Mouse (Mus musculus): ENCODE data around the gene Synpo2. TPM values are rescaled to one million over a fixed set of nuclear protein-coding genes. Genes with fewer than 3 reads are reported as not detected.

Synpo2 gene
- polyA plus RNA-seq, 3 experiments from 2014 or later: not detected

DNA sequence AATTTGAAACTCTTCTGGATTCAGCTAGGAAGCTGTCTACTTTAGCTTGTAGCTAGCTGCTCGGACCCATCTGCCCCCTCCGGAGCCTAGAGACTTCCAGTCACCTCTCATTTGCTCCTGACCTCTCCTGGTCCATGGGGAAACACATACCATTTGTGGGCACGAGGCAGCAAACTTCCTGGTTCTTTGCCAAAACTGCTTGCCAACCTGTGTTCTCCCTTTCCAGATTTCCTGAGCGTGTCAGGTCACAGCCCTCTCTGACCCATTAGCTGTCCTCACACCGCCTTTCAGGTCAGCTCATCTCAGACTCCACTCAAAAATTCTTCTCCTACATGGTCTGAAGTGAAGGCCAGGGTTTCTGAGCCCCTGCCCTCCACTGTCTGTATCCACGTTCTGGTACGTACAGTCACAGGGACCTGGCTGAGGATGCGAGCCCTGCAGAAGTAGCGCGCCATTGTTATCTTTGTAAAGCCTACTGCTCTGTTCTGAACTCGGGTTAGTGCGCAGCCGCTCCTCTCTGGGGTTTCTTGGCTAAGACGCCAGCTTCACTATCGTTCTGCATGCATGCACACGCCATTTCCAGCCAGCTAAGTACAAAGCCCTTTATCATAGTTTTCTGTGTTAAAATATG, 150.0 kb downstream of the Synpo2 start:
- no peak for ATAC-seq

DNA sequence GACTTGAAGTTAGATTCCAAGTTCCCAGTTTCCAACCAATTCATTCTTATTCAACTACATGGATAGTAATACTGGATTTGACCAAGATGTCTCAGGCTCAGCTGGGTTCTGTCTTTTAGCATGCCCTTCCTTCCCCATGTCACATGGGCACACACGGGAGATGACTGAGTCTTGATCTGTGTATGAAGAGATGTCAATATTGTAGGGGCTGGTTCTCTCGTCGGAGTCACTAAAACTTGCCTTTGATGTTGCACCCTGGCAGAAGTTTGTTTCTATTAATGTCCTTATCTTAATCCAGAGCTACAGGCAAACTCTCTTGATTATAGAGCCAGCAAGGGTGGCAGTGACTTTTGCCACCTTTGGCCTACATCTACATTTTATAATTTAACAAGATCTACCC, 154.3 kb downstream of the Synpo2 start:
- no peak for ATAC-seq

DNA sequence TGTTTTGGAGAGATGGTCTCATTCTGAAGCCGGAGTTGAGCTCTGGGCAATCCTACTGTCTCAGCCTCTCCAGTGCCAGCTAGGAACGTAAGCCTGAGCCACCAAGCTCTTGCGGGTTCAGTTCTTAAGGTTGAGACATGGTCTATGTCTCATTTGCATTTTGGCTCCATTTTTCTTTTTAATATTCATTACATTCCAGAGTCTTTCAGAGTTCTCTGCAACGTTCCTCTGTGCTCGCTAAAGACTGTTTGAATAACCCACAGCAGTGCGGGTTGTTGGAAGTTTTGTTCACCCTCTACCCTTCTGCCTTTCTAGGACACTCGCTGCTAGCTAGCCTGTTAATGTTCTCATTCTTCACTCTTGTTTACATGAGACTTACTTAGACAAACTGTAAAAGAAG, 155.0 kb downstream of the Synpo2 start:
- no peak for ATAC-seq

DNA sequence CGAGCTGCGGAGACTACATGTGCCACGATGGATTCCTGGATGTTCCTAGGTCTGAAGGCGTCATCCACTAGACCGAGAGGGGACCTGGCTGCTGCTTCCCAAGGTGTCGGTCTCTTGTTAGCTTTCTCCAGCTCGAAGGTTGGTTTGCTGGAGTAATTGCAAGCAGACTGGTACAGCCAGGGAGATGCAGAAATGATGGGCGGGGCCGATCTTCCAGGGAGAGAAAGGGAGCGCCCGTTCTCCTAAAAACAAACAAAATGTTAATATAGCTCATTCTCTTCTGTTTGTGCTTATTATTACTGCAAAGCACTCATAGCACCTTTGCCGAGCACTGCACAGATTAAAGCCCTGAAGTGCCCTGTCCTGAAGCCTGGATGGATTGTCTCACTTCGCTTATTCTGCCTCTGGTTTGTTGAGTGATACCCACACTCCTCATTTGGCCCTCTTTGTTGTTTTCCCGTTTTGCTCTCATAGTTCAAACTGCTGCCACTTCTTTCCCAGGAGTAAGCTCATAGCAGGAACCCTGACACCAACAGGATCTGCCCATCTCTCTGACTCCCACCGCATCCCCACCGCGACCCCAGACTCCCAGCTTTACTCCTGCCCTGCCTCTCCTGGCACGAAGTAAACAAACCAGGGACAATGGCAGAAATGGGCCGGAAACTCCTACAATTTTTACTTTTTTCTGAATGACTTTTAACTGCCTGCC, 155.8 kb downstream of the Synpo2 start:
- no peak for ATAC-seq

DNA sequence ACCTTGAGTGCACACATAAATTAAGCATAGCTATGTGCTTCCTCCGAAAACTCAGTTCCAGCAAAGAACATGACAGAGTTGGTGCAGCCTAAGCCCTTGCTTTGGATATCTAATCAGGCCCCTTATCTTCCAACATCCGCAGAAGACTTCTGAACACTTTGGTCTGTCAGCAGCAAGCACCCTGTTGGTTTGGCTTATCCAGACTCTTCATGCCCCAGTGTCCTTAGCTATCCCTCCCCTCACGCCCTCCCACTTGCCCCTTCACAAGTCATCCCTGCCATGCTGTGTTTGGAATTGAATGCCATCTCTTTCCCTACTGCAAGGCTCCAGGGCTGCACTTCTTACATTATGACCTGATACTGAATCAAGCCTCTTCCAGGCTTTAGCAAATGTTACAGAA, 160.2 kb downstream of the Synpo2 start:
- no peak for ATAC-seq

DNA sequence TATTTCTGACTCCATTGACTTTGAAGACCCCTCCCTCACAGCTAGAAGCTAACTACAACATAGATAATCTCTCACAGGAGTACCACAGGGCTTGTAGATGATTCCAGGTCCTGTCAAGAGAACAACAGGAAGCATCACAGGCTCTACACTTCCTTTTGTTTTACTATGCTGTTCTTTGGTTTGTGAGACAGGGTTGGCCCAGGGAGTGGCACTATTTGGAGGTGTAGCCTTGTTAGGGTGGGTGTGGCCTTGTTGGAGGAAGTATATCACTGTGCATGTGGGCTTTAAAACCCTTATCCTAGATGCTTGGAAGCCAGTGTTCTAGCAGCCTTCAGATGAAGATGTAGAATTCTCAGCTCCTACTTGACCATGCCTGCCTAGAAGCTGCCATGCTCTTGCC, 160.9 kb downstream of the Synpo2 start:
- ATAC-seq: no peak

DNA sequence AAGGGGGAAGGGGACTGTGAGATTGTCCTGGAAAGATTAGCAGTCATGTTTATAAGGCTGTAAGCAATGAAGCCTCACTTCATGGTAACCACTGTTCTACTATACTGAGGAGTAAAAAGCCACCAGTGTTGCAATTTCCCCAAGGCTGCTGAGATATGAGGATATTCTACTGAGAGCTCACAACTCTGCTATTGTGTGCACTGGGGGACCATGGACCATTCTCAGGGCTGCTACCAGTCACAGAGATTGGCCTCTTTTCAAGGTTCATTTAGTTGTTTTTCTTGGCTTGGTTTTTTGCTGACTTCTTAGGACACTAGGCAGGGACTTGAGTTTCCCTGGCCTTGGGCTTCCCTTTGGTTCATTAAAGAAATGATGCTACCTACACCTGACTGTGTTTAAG, 162.6 kb downstream of the Synpo2 start:
- ATAC-seq: no peak

DNA sequence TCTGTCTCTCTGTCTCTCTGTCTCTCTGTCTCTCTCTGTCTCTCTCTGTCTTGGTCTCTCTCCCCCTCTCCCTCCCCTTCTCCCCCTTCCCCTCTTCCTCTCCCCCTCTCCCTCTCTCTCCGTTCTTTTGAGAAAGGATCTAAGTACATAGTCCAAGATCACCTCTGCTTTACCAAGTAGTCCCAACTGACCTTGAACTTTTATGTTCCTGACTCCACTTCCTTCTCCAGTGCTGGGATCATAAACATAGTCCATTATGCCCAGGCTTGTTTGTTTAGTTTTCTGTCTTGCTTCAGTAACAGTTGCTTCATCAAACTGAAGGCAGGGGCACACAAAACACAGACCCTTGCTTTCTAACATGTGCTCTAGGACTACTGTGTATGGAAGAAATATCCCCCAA, 163.5 kb downstream of the Synpo2 start:
- ATAC-seq: no peak

DNA sequence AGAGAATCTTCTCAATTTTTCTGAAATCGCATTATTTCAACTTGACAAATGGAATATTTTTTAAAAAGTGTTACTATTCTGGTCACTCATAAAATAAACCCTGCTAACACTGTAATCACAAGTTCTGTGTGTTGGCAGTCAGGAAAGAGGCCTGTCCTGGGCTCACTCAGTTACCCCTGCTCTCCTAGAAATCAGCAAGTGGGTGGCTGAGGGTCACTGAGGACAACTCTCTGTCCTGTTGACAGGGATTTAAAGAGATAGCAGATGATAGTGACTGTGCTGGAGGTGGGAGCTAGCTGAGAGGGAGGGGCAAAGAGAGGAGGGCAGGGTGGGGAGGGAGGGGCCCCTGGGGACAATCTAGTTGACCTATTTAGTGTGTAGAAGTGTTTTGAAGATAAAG, 165.0 kb downstream of the Synpo2 start:
- no peak for ATAC-seq

DNA sequence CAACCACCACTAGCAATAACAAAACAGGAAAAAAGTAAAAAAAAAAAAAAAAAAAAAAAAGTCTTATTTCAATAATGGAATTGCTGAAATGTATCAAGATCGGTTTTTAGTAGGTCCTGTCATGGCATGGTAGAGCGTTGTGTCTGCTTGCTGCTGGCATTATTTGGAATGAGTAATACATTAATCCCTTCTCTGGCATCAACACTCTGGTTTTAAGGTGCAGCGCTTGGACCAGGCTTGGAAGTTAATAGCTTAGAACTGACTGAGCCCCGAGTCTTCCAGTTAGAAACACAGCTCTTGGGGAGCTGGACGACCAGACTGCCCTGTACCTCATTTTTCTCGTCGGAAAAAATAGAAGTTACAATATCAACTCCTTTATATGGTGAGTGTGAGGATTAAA, 169.1 kb downstream of the Synpo2 start:
- ATAC-seq: no peak

DNA sequence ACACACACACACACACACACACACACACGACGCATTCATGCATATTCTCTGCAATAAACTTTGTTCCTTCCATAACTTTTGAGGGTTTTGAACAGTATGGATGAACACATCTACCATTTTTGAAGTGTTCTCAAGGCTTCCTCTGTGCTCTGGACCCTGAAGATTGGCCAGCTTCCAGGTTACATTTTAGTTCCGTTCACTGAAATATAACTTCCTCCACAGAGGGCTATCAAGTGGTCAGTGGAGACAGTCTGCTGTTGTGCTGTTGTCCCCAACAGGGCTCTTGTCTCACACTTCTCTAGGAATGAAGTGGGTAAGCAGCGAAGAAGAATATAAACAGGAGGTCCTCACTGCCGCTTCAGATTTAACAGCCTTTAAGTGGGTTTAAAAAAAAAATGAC, 170.5 kb downstream of the Synpo2 start:
- no peak for ATAC-seq

DNA sequence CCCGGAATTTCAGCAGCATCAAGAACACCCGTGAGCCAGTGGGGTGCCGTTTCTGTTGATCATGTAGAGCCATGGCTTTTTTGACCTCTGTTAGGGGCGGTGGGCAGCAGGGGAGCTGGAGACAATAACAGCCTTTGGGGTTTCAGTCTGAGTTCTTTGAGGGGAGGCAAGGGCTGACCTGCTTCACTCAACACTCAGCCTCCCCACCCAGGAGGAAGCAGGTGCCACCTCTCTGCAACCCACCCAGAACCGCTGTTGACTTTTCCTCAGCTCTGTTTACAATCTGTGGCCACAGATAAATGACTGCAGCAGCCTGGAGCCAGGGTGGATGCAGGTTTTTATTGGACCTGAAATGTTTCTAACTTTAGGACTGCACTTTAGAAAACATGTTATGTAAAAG, 171.8 kb downstream of the Synpo2 start:
- ATAC-seq: no peak

DNA sequence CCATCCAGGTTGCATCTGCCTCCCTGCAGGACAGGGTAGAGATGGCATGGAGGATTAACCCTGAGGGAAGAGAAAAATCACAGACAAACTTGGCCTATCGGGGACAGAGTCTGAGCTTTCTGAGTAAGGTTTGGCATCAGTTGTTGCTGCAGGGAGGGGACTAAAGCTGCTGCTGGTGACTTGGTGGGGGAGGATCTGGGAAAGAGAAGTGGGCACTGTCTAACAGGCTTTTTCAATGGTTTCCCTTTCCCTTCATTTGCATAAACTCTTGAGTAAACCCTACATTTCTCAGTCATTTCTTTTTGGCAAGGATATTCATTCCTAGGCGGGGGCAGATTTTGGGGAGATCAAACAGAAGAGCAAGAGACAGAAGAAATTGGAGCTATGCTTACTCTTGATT, 174.0 kb downstream of the Synpo2 start:
- no peak for ATAC-seq

DNA sequence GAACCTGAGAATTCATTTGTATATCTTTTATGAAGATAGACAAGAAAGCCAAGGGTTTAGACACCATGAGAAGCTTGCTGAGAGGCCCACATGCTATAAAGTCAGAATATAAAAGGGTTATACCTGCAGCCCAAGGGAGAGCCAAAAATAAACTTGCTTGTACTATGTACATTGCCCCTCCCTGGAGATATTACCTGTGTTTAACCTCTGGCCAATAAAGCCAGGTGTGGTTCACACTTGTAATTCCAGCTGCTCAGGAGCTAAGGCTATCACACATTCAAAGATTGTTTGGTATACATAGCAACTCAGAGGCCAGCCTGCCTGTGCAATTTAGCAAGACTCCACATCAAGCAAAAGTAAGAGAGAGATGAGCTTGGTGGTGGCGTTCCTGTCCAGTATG, 177.1 kb downstream of the Synpo2 start:
- no peak for ATAC-seq

DNA sequence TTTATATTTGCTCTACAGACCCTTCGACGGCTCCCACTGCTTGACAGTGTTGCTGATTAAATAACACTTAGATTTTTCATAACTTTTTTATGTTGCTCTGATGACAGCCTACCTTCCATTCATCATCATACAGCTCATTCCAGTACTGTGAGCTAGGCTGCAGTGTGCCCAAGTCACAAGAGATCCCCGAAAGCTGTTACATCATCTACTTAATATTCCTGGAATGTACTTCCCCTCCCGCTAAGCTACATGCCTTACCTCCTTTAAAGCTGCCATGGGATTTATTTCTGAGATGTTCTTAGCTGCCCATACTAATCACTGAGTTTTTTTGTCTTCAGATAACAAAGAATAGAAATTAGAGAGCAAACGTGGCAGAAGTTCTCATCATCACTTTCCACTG, 181.8 kb downstream of the Synpo2 start:
- ATAC-seq: no peak

DNA sequence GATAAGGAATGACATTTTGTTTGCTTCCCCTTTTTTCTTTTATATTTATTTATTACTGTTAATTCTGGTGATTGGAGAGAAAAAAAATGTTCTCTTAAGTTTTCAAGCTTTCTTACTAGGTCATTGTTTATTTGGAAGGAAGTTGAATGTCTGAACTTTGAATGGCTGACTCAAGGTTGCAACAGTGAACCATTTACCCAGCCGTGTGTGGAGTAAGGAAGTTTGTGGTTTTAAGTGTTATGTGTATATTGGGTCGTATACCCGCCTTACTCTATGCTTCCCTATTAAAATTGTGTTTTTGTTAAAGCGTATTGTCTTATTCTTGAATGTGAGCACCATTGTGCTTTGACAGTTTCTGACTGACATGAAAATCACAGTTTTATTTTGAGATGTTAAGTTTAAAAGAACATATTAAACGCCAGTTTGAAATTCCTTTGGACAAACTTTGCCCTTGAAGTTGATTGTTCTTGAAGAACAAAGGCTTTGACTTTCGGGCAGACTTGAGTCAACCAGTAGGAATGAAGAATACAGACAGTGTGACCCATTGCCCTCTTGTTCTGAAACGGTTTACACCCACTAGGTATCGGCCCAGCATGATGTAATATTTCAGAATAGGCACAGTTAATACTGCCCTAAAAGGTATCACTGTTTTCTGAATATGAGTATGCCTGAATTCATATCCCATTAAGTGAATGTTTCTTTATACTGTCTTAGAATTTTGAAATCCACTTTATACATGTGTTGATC, 182.6 kb downstream of the Synpo2 start:
- ATAC-seq: no peak

DNA sequence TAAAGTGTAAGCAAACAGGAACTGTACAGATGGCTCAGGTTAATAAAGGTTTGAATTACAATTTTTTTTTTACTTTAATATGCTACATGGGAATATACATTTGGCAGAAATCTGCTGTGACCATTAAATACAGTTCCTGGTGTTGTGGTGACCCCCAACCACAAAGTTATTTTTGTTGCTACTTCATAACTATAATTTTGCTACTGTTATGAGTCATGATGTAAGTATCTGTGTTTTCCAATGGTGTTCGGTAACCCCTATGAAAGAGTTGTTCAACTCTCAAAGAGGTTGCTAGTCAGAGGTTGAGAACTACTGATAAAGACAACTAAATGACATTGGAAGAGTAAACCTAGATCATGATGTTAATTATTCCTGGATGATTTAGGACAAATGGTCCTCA, 193.6 kb downstream of the Synpo2 start:
- no peak for ATAC-seq

DNA sequence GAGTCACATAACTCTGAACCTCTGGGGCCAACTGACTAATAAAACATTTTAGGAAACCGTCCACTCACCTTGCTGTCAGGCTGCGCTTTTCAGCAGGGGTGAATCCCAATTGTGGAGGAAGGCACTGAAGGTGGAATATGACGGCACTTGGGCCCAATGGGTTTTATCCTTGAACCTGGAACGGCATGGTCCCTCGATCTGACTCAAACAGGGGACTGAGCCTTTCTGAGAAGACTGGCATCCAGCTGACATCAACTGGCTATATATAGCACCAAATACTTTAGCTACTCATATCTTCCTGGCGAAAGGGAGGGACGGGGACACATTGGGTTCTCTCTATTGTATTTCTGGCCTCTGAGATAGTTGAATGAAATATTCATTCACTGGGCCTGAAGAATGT, 201.2 kb downstream of the Synpo2 start, which contains the start of gene Myoz2:
TSS of gene Myoz2 (minus strand) at position 264 of the 400 bp plus-strand sequence.
- no peak for ATAC-seq

DNA sequence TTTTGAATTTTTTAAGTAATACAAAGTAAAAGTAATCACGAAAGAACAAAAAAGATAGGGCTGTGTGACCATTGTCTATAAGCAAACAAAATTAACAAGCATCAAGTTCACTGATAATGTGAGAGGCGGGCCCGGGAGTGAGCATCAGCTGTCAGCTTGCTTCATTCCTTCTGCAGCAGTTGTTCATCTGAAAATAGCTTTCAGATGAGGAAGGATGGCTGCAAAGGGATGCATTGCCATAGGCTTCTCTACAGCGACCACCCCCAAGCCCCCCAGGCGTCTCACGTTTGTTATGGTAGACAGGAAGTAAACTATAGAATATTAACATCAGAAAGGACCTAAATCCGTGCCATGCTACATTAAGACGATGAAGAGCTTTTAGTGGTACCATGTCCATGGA, 202.1 kb downstream of the Synpo2 start:
- no peak for ATAC-seq

Other genes with a start within 250 kb of the Synpo2 start
- gene Myoz2, start 201.1 kb downstream of the Synpo2 start, polyA plus RNA-seq (2017; shearing (Covaris generic)): not detected
- 10 to 100 TPM; 17.3 to 30.5 (median 21.5) TPM for gene Sec24d, start 31.3 kb upstream of the Synpo2 start, polyA plus RNA-seq (2017; shearing (Covaris generic))
- 10 to 100 TPM; 16.9 to 20.7 (median 17.7) TPM for gene Mettl14, start 150.0 kb upstream of the Synpo2 start, polyA plus RNA-seq (2017; shearing (Covaris generic))
- gene Prss12, start 210.8 kb upstream of the Synpo2 start, polyA plus RNA-seq (2017; shearing (Covaris generic)): 1 to 10 TPM in 1 of 3 experiments, under 1 TPM in 2; 0.45 to 1.1 (median 0.65) TPM

Measured in inflammation-experienced regulatory T-cells, adult 6 months (primary cell).